Mouse (Mus musculus) ovary, adult 18-20 months (tissue): Measurements from ENCODE around the gene Adcy1.
A peak's percentile ranks its signal among the peaks of the same experiment; 100 is the strongest.

ENCODE experiments used
- DNase-seq: peaks from one replicate; pipeline ENCODE4 v3.0.0; 2022; ENCODE audit warnings: low spot score, mixed read lengths

Adcy1 gene

GRCm38 (mm10) chr11:7187472-7187871, 124.2 kb downstream of the Adcy1 start:
- no peak for DNase-seq

- DNase-seq = no peak
These were observed 125.2 kb downstream of the Adcy1 start, which contains the start of gene Gm11985 for GRCm38 (mm10) chr11:7188469-7188868. Gm11985 (minus strand) TSS chr11:7188569.

- DNase-seq = no peak
These were observed 129.4 kb downstream of the Adcy1 start for GRCm38 (mm10) chr11:7192710-7193109.

- no peak for DNase-seq
These were observed 129.8 kb downstream of the Adcy1 start for GRCm38 (mm10) chr11:7193134-7193533.

- DNase-seq = no peak
These were observed 131.4 kb downstream of the Adcy1 start for GRCm38 (mm10) chr11:7194432-7195311.

- no peak for DNase-seq
These were observed 132.0 kb downstream of the Adcy1 start for GRCm38 (mm10) chr11:7195312-7195685.

GRCm38 (mm10) chr11:7197491-7197941, 134.2 kb downstream of the Adcy1 start, which contains the start of gene Igfbp1:
Igfbp1 (plus strand) TSS chr11:7197782.
- DNase-seq = no peak

- DNase-seq = no peak
These were observed 134.7 kb downstream of the Adcy1 start for GRCm38 (mm10) chr11:7198006-7198405.

- DNase-seq = no peak
These were observed 135.4 kb downstream of the Adcy1 start for GRCm38 (mm10) chr11:7198481-7199256.

GRCm38 (mm10) chr11:7199736-7200392, 136.6 kb downstream of the Adcy1 start:
- no peak for DNase-seq

- DNase-seq = no peak
These were observed 137.1 kb downstream of the Adcy1 start for GRCm38 (mm10) chr11:7200393-7200783.

- no peak for DNase-seq
These were observed 138.9 kb downstream of the Adcy1 start for GRCm38 (mm10) chr11:7202206-7202605.

GRCm38 (mm10) chr11:7203846-7204245, 140.6 kb downstream of the Adcy1 start:
- no peak for DNase-seq

- DNase-seq = peak; percentile 35
These were observed 147.1 kb downstream of the Adcy1 start for GRCm38 (mm10) chr11:7210343-7210742.

GRCm38 (mm10) chr11:7211211-7211610, 147.9 kb downstream of the Adcy1 start:
- DNase-seq = no peak

- DNase-seq = no peak
These were observed 149.0 kb downstream of the Adcy1 start for GRCm38 (mm10) chr11:7212126-7212798.

GRCm38 (mm10) chr11:7213161-7213500, 149.8 kb downstream of the Adcy1 start:
- DNase-seq = no peak

GRCm38 (mm10) chr11:7213501-7214341, 150.4 kb downstream of the Adcy1 start, which contains the start of gene Igfbp3:
Igfbp3 (minus strand) TSS chr11:7213923.
- DNase-seq = no peak

- DNase-seq = no peak
These were observed 151.0 kb downstream of the Adcy1 start for GRCm38 (mm10) chr11:7214342-7214660.

- no peak for DNase-seq
These were observed 151.5 kb downstream of the Adcy1 start for GRCm38 (mm10) chr11:7214761-7215160.

- DNase-seq = no peak
These were observed 152.4 kb downstream of the Adcy1 start for GRCm38 (mm10) chr11:7215703-7216102.
